Mouse (Mus musculus) forebrain, embryonic 15.5 days (tissue): ENCODE data around the gene Fam160a1. TPM values are rescaled to one million over a fixed set of nuclear protein-coding genes. Genes with fewer than 3 reads are reported as not detected.

ENCODE experiments used
- ATAC-seq: fragments of 200-750 bp; cut with Nextera tagmentation; replicated peaks from 2 replicates; pipeline ENCODE4 v1.8.0; 2017; ENCODE audit warnings: mild to moderate bottlenecking, moderate TSS enrichment, moderate library complexity
- H3K27ac ChIP-seq: fragments of 300-500 bp; sonication (generic); replicated peaks from 2 replicates; pipeline ENCODE4 v1.5.1; 2015; ENCODE audit warnings: mild to moderate bottlenecking, inconsistent platforms
- H3K27me3 ChIP-seq: fragments of 300-500 bp; sonication (generic); 2 replicates; pipeline ENCODE4 v1.6.1; 2015; ENCODE audit warnings: inconsistent platforms
- H3K36me3 ChIP-seq: fragments of 300-500 bp; sonication (generic); 2 replicates; pipeline ENCODE4 v1.6.1; 2015; ENCODE audit warnings: mild to moderate bottlenecking, inconsistent platforms
- H3K4me1 ChIP-seq: fragments of 300-500 bp; sonication (generic); 2 replicates; pipeline ENCODE4 v1.6.1; 2015; ENCODE audit warnings: inconsistent platforms
- H3K4me2 ChIP-seq: fragments of 300-500 bp; sonication (generic); replicated peaks from 2 replicates; pipeline ENCODE4 v1.6.1; 2015; ENCODE audit warnings: mild to moderate bottlenecking, inconsistent platforms
- H3K4me3 ChIP-seq: fragments of 300-500 bp; sonication (generic); 2 replicates; pipeline ENCODE4 v1.5.1; 2015; ENCODE audit warnings: mild to moderate bottlenecking, inconsistent platforms
- H3K9ac ChIP-seq: fragments of 300-500 bp; sonication (generic); replicated peaks from 2 replicates; pipeline ENCODE4 v1.6.1; 2015; ENCODE audit warnings: mild to moderate bottlenecking, inconsistent platforms
- H3K9me3 ChIP-seq: fragments of 300-500 bp; sonication (generic); 2 replicates; pipeline ENCODE4 v1.6.1; 2016; ENCODE audit warnings: inconsistent platforms
- WGBS: fragments of 180-500 bp; shearing (Covaris S2); methylation state at CpG from one replicate; pipeline ENCODE4 v1.1.7; 2015; ENCODE audit warnings: mixed read lengths; 5-methylcytosine and 5-hydroxymethylcytosine counted together
- polyA plus RNA-seq: library from polyadenylated mRNA; unstranded; fragments of >200 nt; fragmentation: Nextera tagmentation; extraction: Ambion mirVana; gene quantifications from 2 replicates; pipeline ENCODE4 v1.2.1, GENCODE M21; 2015

Gene Fam160a1
- polyA plus RNA-seq, 1 experiment from 2014 or later, result 1.5 TPM

GRCm38 (mm10) chr3:85636716-85637447 lies 180.2 kb downstream of the Fam160a1 start:
- ATAC-seq, result no peak
- 93% methylated on average over 5 of the region's 5 CpGs for WGBS
- H3K9ac ChIP-seq, result no peak overlapping the region
- peaks cover 10% of the 10 kb centered on the region for H3K4me1 ChIP-seq
- H3K4me3 ChIP-seq, result no peak overlapping the region
- no peak overlapping the region for H3K4me2 ChIP-seq
- H3K36me3 ChIP-seq, result no peaks in the 10 kb centered on the region
- H3K9me3 ChIP-seq, result no peaks in the 10 kb centered on the region
- no peak overlapping the region for H3K27ac ChIP-seq
- no peaks in the 10 kb centered on the region for H3K27me3 ChIP-seq

GRCm38 (mm10) chr3:85635591-85635990 lies 181.5 kb downstream of the Fam160a1 start:
- Histone ChIP-seq H3K4me3 (no peak overlapping the region), H3K27ac (no peak overlapping the region), H3K27me3 (no peaks in the 10 kb centered on the region), H3K9ac (no peak overlapping the region), H3K9me3 (no peaks in the 10 kb centered on the region), H3K4me2 (no peak overlapping the region), H3K36me3 (no peaks in the 10 kb centered on the region), H3K4me1 (peaks cover 10% of the 10 kb centered on the region)
- WGBS, result 92% methylated on average over 2 of the region's 2 CpGs
- no peak for ATAC-seq

GRCm38 (mm10) chr3:85635126-85635419 lies 182.0 kb downstream of the Fam160a1 start:
- H3K36me3 ChIP-seq, result no peaks in the 10 kb centered on the region
- ATAC-seq, result no peak
- H3K9ac ChIP-seq, result no peak overlapping the region
- H3K9me3 ChIP-seq, result no peaks in the 10 kb centered on the region
- no peaks in the 10 kb centered on the region for H3K27me3 ChIP-seq
- no peak overlapping the region for H3K4me2 ChIP-seq
- 75% methylated on average over 2 of the region's 2 CpGs for WGBS
- H3K4me3 ChIP-seq, result no peak overlapping the region
- H3K4me1 ChIP-seq, result peaks cover 10% of the 10 kb centered on the region
- H3K27ac ChIP-seq, result no peak overlapping the region

GRCm38 (mm10) chr3:85634389-85635125 lies 182.5 kb downstream of the Fam160a1 start:
- H3K4me2 ChIP-seq, result no peak overlapping the region
- no peaks in the 10 kb centered on the region for H3K27me3 ChIP-seq
- H3K36me3 ChIP-seq, result no peaks in the 10 kb centered on the region
- ATAC-seq, result peak; percentile 74
- no peaks in the 10 kb centered on the region for H3K9me3 ChIP-seq
- H3K27ac ChIP-seq, result no peak overlapping the region; the same call in 1 of the 2 replicates
- WGBS, result 44% methylated on average over 6 of the region's 8 CpGs
- no peak overlapping the region for H3K9ac ChIP-seq
- no peak overlapping the region for H3K4me3 ChIP-seq
- H3K4me1 ChIP-seq, result peaks cover 10% of the 10 kb centered on the region

GRCm38 (mm10) chr3:85633733-85634132 lies 183.4 kb downstream of the Fam160a1 start:
- no peak for ATAC-seq
- WGBS, result 89% methylated on average over 2 of the region's 2 CpGs
- no peak overlapping the region; the same call in 1 of the 2 replicates for H3K27ac ChIP-seq

GRCm38 (mm10) chr3:85629895-85630510 lies 187.1 kb downstream of the Fam160a1 start:
- Histone ChIP-seq H3K9ac (no peak overlapping the region), H3K27ac (no peak overlapping the region), H3K4me2 (no peak overlapping the region), H3K9me3 (no peaks in the 10 kb centered on the region), H3K4me3 (no peak overlapping the region), H3K4me1 (peaks cover 10% of the 10 kb centered on the region), H3K36me3 (no peaks in the 10 kb centered on the region; the same call in 1 of the 2 replicates), H3K27me3 (no peaks in the 10 kb centered on the region)
- no peak for ATAC-seq
- over 99% methylated on average over 4 of the region's 4 CpGs for WGBS

More at GRCm38 (mm10) chr3:85633733-85634132, 183.4 kb downstream of the Fam160a1 start:
- no peaks in the 10 kb centered on the region for H3K27me3 ChIP-seq
- H3K9me3 ChIP-seq, result no peaks in the 10 kb centered on the region
- no peak overlapping the region for H3K4me2 ChIP-seq
- no peak overlapping the region for H3K4me3 ChIP-seq
- H3K9ac ChIP-seq, result no peak overlapping the region
- H3K4me1 ChIP-seq, result peaks cover 10% of the 10 kb centered on the region
- no peaks in the 10 kb centered on the region; the same call in 1 of the 2 replicates for H3K36me3 ChIP-seq

GRCm38 (mm10) chr3:85619751-85620150 lies 197.3 kb downstream of the Fam160a1 start:
- Histone ChIP-seq H3K4me1 (no peaks in the 10 kb centered on the region), H3K9ac (no peak overlapping the region), H3K4me3 (no peak overlapping the region), H3K27ac (no peak overlapping the region), H3K9me3 (no peaks in the 10 kb centered on the region), H3K4me2 (no peak overlapping the region), H3K36me3 (peaks cover 8% of the 10 kb centered on the region), H3K27me3 (no peaks in the 10 kb centered on the region)
- ATAC-seq, result no peak
- WGBS, result 100% methylated on average over 1 of the region's 1 CpGs

- no peak overlapping the region for H3K27ac ChIP-seq
- no peak overlapping the region for H3K4me2 ChIP-seq
- no peak overlapping the region for H3K4me3 ChIP-seq
- no peak overlapping the region for H3K9ac ChIP-seq
- 79% methylated on average over 5 of the region's 5 CpGs for WGBS
- H3K4me1 ChIP-seq, result no peaks in the 10 kb centered on the region
- no peak for ATAC-seq
- H3K36me3 ChIP-seq, result peaks cover 8% of the 10 kb centered on the region
- H3K27me3 ChIP-seq, result no peaks in the 10 kb centered on the region
- H3K9me3 ChIP-seq, result no peaks in the 10 kb centered on the region
These were observed 197.7 kb downstream of the Fam160a1 start for GRCm38 (mm10) chr3:85619345-85619744.

- Histone ChIP-seq H3K27ac (no peak overlapping the region), H3K4me2 (no peak overlapping the region), H3K9me3 (no peaks in the 10 kb centered on the region), H3K27me3 (no peaks in the 10 kb centered on the region), H3K4me3 (no peak overlapping the region), H3K36me3 (peaks cover 8% of the 10 kb centered on the region), H3K4me1 (no peaks in the 10 kb centered on the region), H3K9ac (no peak overlapping the region)
- no peak for ATAC-seq
- WGBS, result 84% methylated on average over 6 of the region's 6 CpGs
These were observed 198.2 kb downstream of the Fam160a1 start for GRCm38 (mm10) chr3:85618885-85619284.

- H3K4me3 ChIP-seq, result no peak overlapping the region
- no peak overlapping the region for H3K9ac ChIP-seq
- H3K9me3 ChIP-seq, result no peaks in the 10 kb centered on the region
- H3K27me3 ChIP-seq, result no peaks in the 10 kb centered on the region
- H3K4me2 ChIP-seq, result no peak overlapping the region
- H3K27ac ChIP-seq, result no peak overlapping the region
- WGBS, result 98% methylated on average over 1 of the region's 1 CpGs
- no peaks in the 10 kb centered on the region for H3K4me1 ChIP-seq
- no peak for ATAC-seq
- H3K36me3 ChIP-seq, result peaks cover 8% of the 10 kb centered on the region
These were observed 200.7 kb downstream of the Fam160a1 start for GRCm38 (mm10) chr3:85616389-85616788.
